Mouse (Mus musculus) stomach, embryonic 16.5 days (tissue): ENCODE results near the gene B130006D01Rik. TPM values are rescaled to one million over a fixed set of nuclear protein-coding genes. Genes with fewer than 3 reads are reported as not detected.

Experiments
- ATAC-seq: fragments of 200-750 bp; cut with Nextera tagmentation; 2 replicates; pipeline ENCODE4 v1.8.0; 2017; ENCODE audit warnings: moderate number of reproducible peaks, moderate TSS enrichment; ENCODE audit not compliant: insufficient read depth, low FRiP score
- H3K27ac ChIP-seq: fragments of 300-500 bp; sonication (generic); 2 replicates; pipeline ENCODE4 v1.5.1; 2014; ENCODE audit warnings: low read length
- H3K27me3 ChIP-seq: fragments of 300-500 bp; sonication (generic); 2 replicates; pipeline ENCODE4 v1.6.1; 2014; ENCODE audit warnings: low read length, control low read depth, mixed read lengths; ENCODE audit not compliant: control insufficient read depth, insufficient read depth
- H3K36me3 ChIP-seq: fragments of 300-500 bp; sonication (generic); 2 replicates; pipeline ENCODE4 v1.6.1; 2014; ENCODE audit warnings: low read length; ENCODE audit not compliant: control insufficient read depth, insufficient read depth
- H3K4me1 ChIP-seq: fragments of 300-500 bp; sonication (generic); 2 replicates; pipeline ENCODE4 v1.6.1; 2014; ENCODE audit warnings: low read length, control low read depth, mixed read lengths; ENCODE audit not compliant: control insufficient read depth, insufficient read depth
- H3K4me2 ChIP-seq: fragments of 300-500 bp; sonication (generic); 2 replicates; pipeline ENCODE4 v1.6.1; 2014; ENCODE audit warnings: low read depth, low read length, mixed read lengths
- H3K4me3 ChIP-seq: fragments of 300-500 bp; sonication (generic); replicated peaks from 2 replicates; pipeline ENCODE4 v1.5.1; 2014; ENCODE audit warnings: mild to moderate bottlenecking, low read length
- H3K9ac ChIP-seq: fragments of 300-500 bp; sonication (generic); 2 replicates; pipeline ENCODE4 v1.6.1; 2014; ENCODE audit warnings: low read length
- H3K9me3 ChIP-seq: fragments of 300-500 bp; sonication (generic); replicated peaks from 2 replicates; pipeline ENCODE4 v1.6.1; 2016; ENCODE audit warnings: low read length, control low read depth; ENCODE audit not compliant: control insufficient read depth
- WGBS: fragments of 180-500 bp; shearing (Covaris S2); extraction: QIAGEN DNeasy Blood & Tissue Kit; methylation state at CpG from one replicate; pipeline ENCODE4 v1.1.7; 2014; 5-methylcytosine and 5-hydroxymethylcytosine counted together
- polyA plus RNA-seq: library from polyadenylated mRNA; unstranded; fragments of >200 nt; fragmentation: Nextera tagmentation; extraction: Ambion mirVana; gene quantifications from 2 replicates; pipeline ENCODE4 v1.2.1, GENCODE M21; 2015

Gene B130006D01Rik
- polyA plus RNA-seq, 1 experiment from 2014 or later = 1.3 TPM

- Histone ChIP-seq H3K27ac (no peak overlapping the region), H3K4me3 (no peak overlapping the region), H3K4me2 (no peak overlapping the region), H3K36me3 (no peaks in the 10 kb centered on the region), H3K4me1 (0 out of 2 replicates have a peak, but pooled peaks cover 7% of the 10 kb centered on the region), H3K9ac (no peak overlapping the region), H3K27me3 (no peaks in the 10 kb centered on the region), H3K9me3 (no peaks in the 10 kb centered on the region)
- ATAC-seq = no peak
- 85% methylated on average over 5 of the region's 5 CpGs for WGBS
Measured at GRCm38 (mm10) chr11:95727947-95728346, 4.6 kb downstream of the B130006D01Rik start.

- no peaks in the 10 kb centered on the region for H3K27me3 ChIP-seq
- WGBS = 78% methylated on average over 12 of the region's 12 CpGs
- ATAC-seq = no peak
- no peak overlapping the region for H3K27ac ChIP-seq
- no peaks in the 10 kb centered on the region for H3K9me3 ChIP-seq
- no peak overlapping the region for H3K9ac ChIP-seq
- H3K4me3 ChIP-seq = no peak overlapping the region
- H3K4me1 ChIP-seq = 0 out of 2 replicates have a peak, but pooled peaks cover 7% of the 10 kb centered on the region
- no peak overlapping the region for H3K4me2 ChIP-seq
- H3K36me3 ChIP-seq = no peaks in the 10 kb centered on the region
Measured at GRCm38 (mm10) chr11:95728916-95729907, 5.8 kb downstream of the B130006D01Rik start.

- WGBS = 87% methylated on average over 2 of the region's 2 CpGs
- Histone ChIP-seq H3K4me1 (no peaks in the 10 kb centered on the region), H3K27me3 (no peaks in the 10 kb centered on the region), H3K9me3 (no peaks in the 10 kb centered on the region), H3K27ac (no peak overlapping the region), H3K36me3 (no peaks in the 10 kb centered on the region), H3K4me3 (no peak overlapping the region), H3K4me2 (no peak overlapping the region), H3K9ac (no peak overlapping the region)
- ATAC-seq = no peak
Measured at GRCm38 (mm10) chr11:95734485-95734884, 11.1 kb downstream of the B130006D01Rik start.

- WGBS = 56% methylated on average over 3 of the region's 3 CpGs
- H3K27me3 ChIP-seq = no peaks in the 10 kb centered on the region
- no peak overlapping the region for H3K27ac ChIP-seq
- H3K36me3 ChIP-seq = no peaks in the 10 kb centered on the region
- H3K9me3 ChIP-seq = no peaks in the 10 kb centered on the region
- no peak overlapping the region for H3K4me2 ChIP-seq
- H3K4me1 ChIP-seq = no peaks in the 10 kb centered on the region
- H3K9ac ChIP-seq = no peak overlapping the region
- no peak overlapping the region for H3K4me3 ChIP-seq
- no peak; the same call in 1 of the 2 replicates for ATAC-seq
Measured at GRCm38 (mm10) chr11:95737811-95738210, 14.4 kb downstream of the B130006D01Rik start.

- Histone ChIP-seq H3K4me3 (no peak overlapping the region), H3K9ac (no peak overlapping the region), H3K36me3 (0 out of 2 replicates have a peak, but pooled peaks cover 3% of the 10 kb centered on the region), H3K27ac (no peak overlapping the region), H3K4me1 (peaks cover 6% of the 10 kb centered on the region; the same call in 1 of the 2 replicates), H3K27me3 (no peaks in the 10 kb centered on the region), H3K4me2 (no peak overlapping the region), H3K9me3 (no peaks in the 10 kb centered on the region)
- 83% methylated on average over 2 of the region's 2 CpGs for WGBS
- no peak for ATAC-seq
Measured at GRCm38 (mm10) chr11:95744521-95744920, 21.1 kb downstream of the B130006D01Rik start.

GRCm38 (mm10) chr11:95746821-95747220 lies 23.4 kb downstream of the B130006D01Rik start:
- no peaks in the 10 kb centered on the region for H3K9me3 ChIP-seq
- H3K27ac ChIP-seq = no peak overlapping the region
- H3K36me3 ChIP-seq = 0 out of 2 replicates have a peak, but pooled peaks cover 3% of the 10 kb centered on the region
- H3K9ac ChIP-seq = no peak overlapping the region
- no peak for ATAC-seq
- no peak overlapping the region for H3K4me3 ChIP-seq
- peaks cover 6% of the 10 kb centered on the region; the same call in 1 of the 2 replicates for H3K4me1 ChIP-seq
- 85% methylated on average over 4 of the region's 4 CpGs for WGBS
- no peaks in the 10 kb centered on the region for H3K27me3 ChIP-seq
- H3K4me2 ChIP-seq = no peak overlapping the region

GRCm38 (mm10) chr11:95748331-95748730 lies 24.9 kb downstream of the B130006D01Rik start:
- Histone ChIP-seq H3K4me2 (no peak overlapping the region), H3K36me3 (0 out of 2 replicates have a peak, but pooled peaks cover 3% of the 10 kb centered on the region), H3K9ac (no peak overlapping the region), H3K27me3 (no peaks in the 10 kb centered on the region), H3K4me1 (peaks cover 6% of the 10 kb centered on the region; the same call in 1 of the 2 replicates), H3K4me3 (no peak overlapping the region), H3K27ac (no peak overlapping the region), H3K9me3 (no peaks in the 10 kb centered on the region)
- WGBS = 77% methylated on average over 5 of the region's 5 CpGs
- no peak for ATAC-seq

GRCm38 (mm10) chr11:95749619-95750018 lies 26.2 kb downstream of the B130006D01Rik start:
- Histone ChIP-seq H3K9me3 (no peaks in the 10 kb centered on the region), H3K4me1 (peaks cover 6% of the 10 kb centered on the region; the same call in 1 of the 2 replicates), H3K27ac (no peak overlapping the region), H3K27me3 (no peaks in the 10 kb centered on the region), H3K4me3 (no peak overlapping the region), H3K9ac (no peak overlapping the region), H3K4me2 (no peak overlapping the region), H3K36me3 (peaks cover 9% of the 10 kb centered on the region; the same call in 1 of the 2 replicates)
- no peak for ATAC-seq
- 76% methylated on average over 15 of the region's 15 CpGs for WGBS

- Histone ChIP-seq H3K4me2 (no peak overlapping the region), H3K4me3 (no peak overlapping the region), H3K4me1 (no peaks in the 10 kb centered on the region), H3K9me3 (no peaks in the 10 kb centered on the region), H3K9ac (no peak overlapping the region), H3K27ac (no peak overlapping the region), H3K36me3 (peaks cover 13% of the 10 kb centered on the region), H3K27me3 (no peaks in the 10 kb centered on the region)
- WGBS = 0% methylated on average over 1 of the region's 1 CpGs
- no peak for ATAC-seq
Measured at GRCm38 (mm10) chr11:95750995-95751394, 27.6 kb downstream of the B130006D01Rik start.
